Mouse (Mus musculus) liver, embryonic 15.5 days (tissue): ENCODE data around the gene Crtc2. TPM values are rescaled to one million over a fixed set of nuclear protein-coding genes. Genes with fewer than 3 reads are reported as not detected.

Source experiments
- ATAC-seq: fragments of 200-750 bp; cut with Nextera tagmentation; 2 replicates; pipeline ENCODE4 v1.8.0; 2017; ENCODE audit warnings: moderate number of reproducible peaks, mild to moderate bottlenecking, moderate library complexity; ENCODE audit not compliant: insufficient read depth
- H3K27ac ChIP-seq: fragments of 300-500 bp; sonication (generic); replicated peaks from 2 replicates; pipeline ENCODE4 v1.5.1; 2015; ENCODE audit warnings: mild to moderate bottlenecking, inconsistent platforms
- H3K27me3 ChIP-seq: fragments of 300-500 bp; sonication (generic); 2 replicates; pipeline ENCODE4 v1.6.1; 2015; ENCODE audit warnings: mild to moderate bottlenecking, inconsistent platforms
- H3K36me3 ChIP-seq: fragments of 300-500 bp; sonication (generic); replicated peaks from 2 replicates; pipeline ENCODE4 v1.6.1; 2015; ENCODE audit warnings: moderate library complexity, mild to moderate bottlenecking, inconsistent platforms
- H3K4me1 ChIP-seq: fragments of 300-500 bp; sonication (generic); replicated peaks from 2 replicates; pipeline ENCODE4 v1.6.1; 2015; ENCODE audit warnings: inconsistent platforms
- H3K4me2 ChIP-seq: fragments of 300-500 bp; sonication (generic); 2 replicates; pipeline ENCODE4 v1.6.1; 2015; ENCODE audit warnings: moderate library complexity, mild to moderate bottlenecking, inconsistent platforms
- H3K4me3 ChIP-seq: fragments of 300-500 bp; sonication (generic); replicated peaks from 2 replicates; pipeline ENCODE4 v1.5.1; 2015; ENCODE audit warnings: mild to moderate bottlenecking, inconsistent platforms
- H3K9ac ChIP-seq: fragments of 300-500 bp; sonication (generic); 2 replicates; pipeline ENCODE4 v1.6.1; 2015; ENCODE audit warnings: moderate library complexity, mild to moderate bottlenecking, inconsistent platforms
- H3K9me3 ChIP-seq: fragments of 300-500 bp; sonication (generic); replicated peaks from 2 replicates; pipeline ENCODE4 v1.6.1; 2016; ENCODE audit warnings: inconsistent platforms
- WGBS: fragments of 180-500 bp; shearing (Covaris S2); methylation state at CpG from one replicate; pipeline ENCODE4 v1.1.7; 2015; ENCODE audit warnings: mixed read lengths; ENCODE audit not compliant: insufficient replicate concordance; 5-methylcytosine and 5-hydroxymethylcytosine counted together
- polyA plus RNA-seq: library from polyadenylated mRNA; unstranded; fragments of >200 nt; fragmentation: Nextera tagmentation; extraction: Ambion mirVana; gene quantifications from 2 replicates; pipeline ENCODE4 v1.2.1, GENCODE M21; 2015

Gene Crtc2
- polyA plus RNA-seq, 1 experiment from 2014 or later, result 6.1 TPM

- WGBS, result 11% methylated on average over 6 of the region's 6 CpGs
- Histone ChIP-seq H3K9me3 (no peaks in the 10 kb centered on the region), H3K27me3 (no peaks in the 10 kb centered on the region; the same call in 1 of the 2 replicates), H3K4me1 (peaks cover 33% of the 10 kb centered on the region), H3K4me2 (peak overlapping the region; percentile 82), H3K27ac (peak overlapping the region; percentile 59; the same call in 1 of the 2 replicates), H3K9ac (peak overlapping the region; percentile 62), H3K4me3 (peak overlapping the region; percentile 59), H3K36me3 (no peaks in the 10 kb centered on the region)
- peak; percentile 59; the same call in 1 of the 2 replicates for ATAC-seq
Observed at GRCm38 (mm10) chr3:90220088-90220487, 33.9 kb upstream of the Crtc2 start.

- Histone ChIP-seq H3K9ac (peak overlapping the region; percentile 62), H3K9me3 (no peaks in the 10 kb centered on the region), H3K4me2 (peak overlapping the region; percentile 82), H3K27ac (peak overlapping the region; percentile 59; the same call in 1 of the 2 replicates), H3K36me3 (no peaks in the 10 kb centered on the region), H3K4me3 (peak overlapping the region; percentile 59), H3K27me3 (no peaks in the 10 kb centered on the region; the same call in 1 of the 2 replicates), H3K4me1 (peaks cover 33% of the 10 kb centered on the region)
- ATAC-seq, result peak; percentile 68; the same call in 1 of the 2 replicates
- under 1% methylated on average over 20 of the region's 20 CpGs for WGBS
Observed at GRCm38 (mm10) chr3:90220531-90220951, 33.4 kb upstream of the Crtc2 start.

- H3K9ac ChIP-seq, result peak overlapping the region; percentile 62
- ATAC-seq, result no peak
- 15% methylated on average over 5 of the region's 5 CpGs for WGBS
Observed at GRCm38 (mm10) chr3:90221123-90221522, 32.8 kb upstream of the Crtc2 start.

GRCm38 (mm10) chr3:90222455-90222854, 31.5 kb upstream of the Crtc2 start:
- Histone ChIP-seq H3K4me1 (peaks cover 33% of the 10 kb centered on the region), H3K9ac (no peak overlapping the region), H3K9me3 (no peaks in the 10 kb centered on the region), H3K27ac (no peak overlapping the region), H3K4me2 (no peak overlapping the region), H3K27me3 (no peaks in the 10 kb centered on the region; the same call in 1 of the 2 replicates), H3K36me3 (no peaks in the 10 kb centered on the region), H3K4me3 (no peak overlapping the region)
- WGBS, result 64% methylated on average over 4 of the region's 4 CpGs
- ATAC-seq, result no peak

More at GRCm38 (mm10) chr3:90221123-90221522, 32.8 kb upstream of the Crtc2 start:
- Histone ChIP-seq H3K4me2 (peak overlapping the region; percentile 82), H3K36me3 (no peaks in the 10 kb centered on the region), H3K4me3 (peak overlapping the region; percentile 59), H3K9me3 (no peaks in the 10 kb centered on the region), H3K27me3 (no peaks in the 10 kb centered on the region; the same call in 1 of the 2 replicates), H3K4me1 (peaks cover 33% of the 10 kb centered on the region), H3K27ac (no peak overlapping the region)

GRCm38 (mm10) chr3:90222941-90223340, 31.0 kb upstream of the Crtc2 start:
- Histone ChIP-seq H3K9me3 (no peaks in the 10 kb centered on the region), H3K4me1 (peaks cover 33% of the 10 kb centered on the region), H3K27me3 (no peaks in the 10 kb centered on the region; the same call in 1 of the 2 replicates), H3K36me3 (no peaks in the 10 kb centered on the region), H3K9ac (no peak overlapping the region), H3K4me2 (no peak overlapping the region), H3K27ac (no peak overlapping the region), H3K4me3 (no peak overlapping the region)
- 23% methylated on average over 3 of the region's 3 CpGs for WGBS
- no peak for ATAC-seq

- Histone ChIP-seq H3K4me3 (no peak overlapping the region), H3K4me2 (no peak overlapping the region), H3K9ac (no peak overlapping the region), H3K27me3 (no peaks in the 10 kb centered on the region), H3K9me3 (no peaks in the 10 kb centered on the region), H3K36me3 (no peaks in the 10 kb centered on the region), H3K27ac (no peak overlapping the region), H3K4me1 (peaks cover 33% of the 10 kb centered on the region)
- ATAC-seq, result no peak
- 69% methylated on average over 10 of the region's 10 CpGs for WGBS
Observed at GRCm38 (mm10) chr3:90224331-90224730, 29.6 kb upstream of the Crtc2 start.

GRCm38 (mm10) chr3:90231075-90231474, 22.9 kb upstream of the Crtc2 start:
- H3K27me3 ChIP-seq, result no peaks in the 10 kb centered on the region
- WGBS, result 6% methylated on average over 8 of the region's 8 CpGs
- H3K4me1 ChIP-seq, result peaks cover 20% of the 10 kb centered on the region
- H3K9ac ChIP-seq, result peak overlapping the region; percentile 72
- H3K36me3 ChIP-seq, result peaks cover 24% of the 10 kb centered on the region
- peak overlapping the region; percentile 91 for H3K4me2 ChIP-seq
- peak overlapping the region; percentile 85 for H3K27ac ChIP-seq
- peak overlapping the region; percentile 79 for H3K4me3 ChIP-seq
- ATAC-seq, result no peak
- no peaks in the 10 kb centered on the region for H3K9me3 ChIP-seq

GRCm38 (mm10) chr3:90231507-90232333, 22.2 kb upstream of the Crtc2 start, which contains the start of gene Jtb:
Gene Jtb, plus strand, starts transcription at chr3:90231597.
- peak; percentile 94 for ATAC-seq
- peaks cover 20% of the 10 kb centered on the region for H3K4me1 ChIP-seq
- under 1% methylated on average over 61 of the region's 61 CpGs for WGBS

GRCm38 (mm10) chr3:90241251-90241650, 12.7 kb upstream of the Crtc2 start:
- Histone ChIP-seq H3K36me3 (0 out of 2 replicates have a peak, but pooled peaks cover 3% of the 10 kb centered on the region), H3K27ac (no peak overlapping the region), H3K27me3 (no peaks in the 10 kb centered on the region), H3K9ac (no peak overlapping the region), H3K4me3 (no peak overlapping the region), H3K9me3 (no peaks in the 10 kb centered on the region), H3K4me1 (peaks cover 30% of the 10 kb centered on the region), H3K4me2 (no peak overlapping the region)
- ATAC-seq, result peak; percentile 51
- WGBS, result 71% methylated on average over 2 of the region's 2 CpGs

More at GRCm38 (mm10) chr3:90231507-90232333, 22.2 kb upstream of the Crtc2 start, which contains the start of gene Jtb:
- Histone ChIP-seq H3K4me2 (peak within 1 kb of the TSS; percentile 91), H3K27ac (peak within 1 kb of the TSS; percentile 85), H3K9me3 (no peaks in the 10 kb centered on the region), H3K9ac (peak within 1 kb of the TSS; percentile 72), H3K27me3 (no peaks in the 10 kb centered on the region), H3K4me3 (peak within 1 kb of the TSS; percentile 79), H3K36me3 (peaks cover 29% of the 10 kb centered on the region)

- H3K4me1 ChIP-seq, result peaks cover 30% of the 10 kb centered on the region
- no peak overlapping the region for H3K4me3 ChIP-seq
- H3K36me3 ChIP-seq, result no peaks in the 10 kb centered on the region
- H3K27ac ChIP-seq, result no peak overlapping the region
- no peaks in the 10 kb centered on the region; the same call in 1 of the 2 replicates for H3K27me3 ChIP-seq
- WGBS, result 55% methylated on average over 10 of the region's 10 CpGs
- H3K4me2 ChIP-seq, result no peak overlapping the region
- ATAC-seq, result 0 out of 2 replicates have a peak, but pooled peaks have one; percentile 19
- no peaks in the 10 kb centered on the region for H3K9me3 ChIP-seq
- no peak overlapping the region for H3K9ac ChIP-seq
Observed at GRCm38 (mm10) chr3:90241669-90242358, 12.1 kb upstream of the Crtc2 start.
